Mouse (Mus musculus) left cerebral cortex, adult 2 months (tissue): ENCODE data around the gene Samd14. TPM values are rescaled to one million over a fixed set of nuclear protein-coding genes. Genes with fewer than 3 reads are reported as not detected.
A peak's percentile ranks its signal among the peaks of the same experiment; 100 is the strongest.

ENCODE experiments used
- DNase-seq, 2 experiments: peaks; one replicate each; pipeline ENCODE4 v3.0.0; 2021 to 2022; ENCODE audit warnings: low spot score in 2 of 2, mixed read lengths in 1 of 2; ENCODE audit errors: extremely low spot score in 1 of 2
- H3K27ac ChIP-seq: fragments of 200-600 bp; 2 replicates; pipeline ENCODE4 v1.8.1; 2022
- H3K4me3 ChIP-seq: fragments of 200-600 bp; 2 replicates; pipeline ENCODE4 v1.8.1; 2022
- CTCF ChIP-seq: fragments of 200-600 bp; IDR thresholded peaks from 2 replicates; pipeline ENCODE4 v1.8.1; 2022; ENCODE audit warnings: antibody characterized with exemption, mild to moderate bottlenecking, moderate library complexity
- intact Hi-C: fragments of 180-260 bp; cut with DNase I; formaldehyde crosslinking; loops from one replicate; pipeline ENCODE4 v1.15.1; 2025
- total RNA-seq, 2 experiments: library from RNA; stranded (reverse); gene quantifications; 2 replicates each; pipeline ENCODE4 v1.2.3; 2021

The Samd14 gene
- total RNA-seq, 2 experiments from 2014 or later, result 25.1 to 30.1 TPM

DNA sequence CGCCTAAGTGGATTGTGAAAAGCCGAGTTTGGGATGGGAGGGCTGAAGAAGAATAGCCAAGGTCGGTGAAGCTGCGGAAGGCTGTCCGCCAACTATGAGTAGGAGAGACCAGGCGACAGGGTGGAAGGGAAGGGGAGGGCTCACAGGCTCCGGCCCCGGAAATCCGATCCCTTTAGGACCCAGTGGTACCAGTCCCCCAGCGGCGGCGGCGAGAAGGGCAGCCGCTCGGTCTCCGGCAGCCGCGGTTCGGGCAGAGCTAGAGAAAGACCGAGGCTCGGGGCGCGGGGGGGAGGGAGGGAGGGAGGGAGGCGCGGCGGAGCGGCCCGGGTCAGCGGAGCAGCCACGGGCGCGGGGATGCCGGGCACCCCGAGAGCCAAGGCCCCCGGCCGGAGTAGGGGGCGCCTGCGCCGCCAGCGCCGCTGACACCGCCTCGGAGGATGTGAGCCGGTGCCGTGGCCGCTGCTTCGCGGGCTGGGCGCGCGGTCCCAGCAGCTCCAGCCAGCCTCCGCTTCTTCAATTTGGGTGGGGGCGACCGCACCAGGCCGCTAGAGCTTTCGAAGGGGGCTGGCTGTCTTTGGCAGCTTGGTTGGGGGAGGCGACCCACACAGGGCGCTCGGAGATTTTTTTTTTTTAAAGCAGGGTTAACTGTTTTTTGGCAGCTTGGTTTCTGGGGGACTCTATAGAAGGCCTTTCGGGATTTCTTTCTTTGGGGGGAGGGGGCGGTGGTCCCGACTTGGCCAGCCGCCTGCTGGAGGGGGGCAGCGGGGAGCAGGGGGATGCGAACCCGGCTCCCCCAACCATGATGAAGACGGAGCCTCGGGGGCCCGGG is 18.7 kb upstream of the Samd14 start, which contains the start of gene Ppp1r9b:
TSS of gene Ppp1r9b (plus strand) at position 287 of the 829 bp plus-strand sequence.
- DNase-seq, result peak; percentile 93 to 94

DNA sequence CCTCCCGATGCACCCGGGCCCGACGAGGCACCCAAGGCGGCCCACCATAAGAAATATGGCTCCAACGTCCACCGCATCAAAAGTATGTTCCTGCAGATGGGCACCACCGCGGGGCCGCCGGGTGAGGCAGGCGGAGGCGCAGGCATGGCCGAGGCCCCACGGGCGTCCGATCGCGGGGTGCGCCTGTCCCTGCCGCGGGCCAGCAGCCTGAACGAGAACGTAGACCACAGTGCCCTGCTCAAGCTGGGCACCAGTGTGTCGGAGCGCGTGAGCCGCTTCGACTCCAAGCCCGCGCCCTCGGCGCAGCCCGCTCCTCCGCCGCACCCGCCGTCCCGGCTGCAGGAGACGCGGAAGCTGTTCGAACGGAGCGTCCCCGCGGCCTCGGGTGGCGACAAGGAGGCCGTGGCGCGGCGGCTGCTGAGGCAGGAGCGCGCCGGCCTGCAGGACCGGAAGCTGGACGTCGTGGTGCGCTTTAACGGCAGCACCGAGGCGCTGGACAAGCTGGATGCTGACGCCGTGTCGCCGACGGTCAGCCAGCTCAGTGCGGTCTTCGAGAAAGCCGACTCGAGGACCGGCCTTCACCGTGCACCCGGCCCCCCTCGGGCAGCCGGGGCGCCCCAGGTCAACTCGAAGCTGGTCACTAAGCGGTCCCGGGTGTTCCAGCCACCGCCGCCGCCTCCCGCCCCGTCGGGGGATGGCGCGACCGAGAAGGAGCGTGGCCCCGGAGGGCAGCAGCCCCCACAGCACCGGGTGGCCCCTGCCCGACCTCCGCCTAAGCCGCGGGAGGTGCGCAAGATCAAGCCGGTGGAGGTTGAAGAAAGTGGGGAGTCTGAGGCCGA is 17.8 kb upstream of the Samd14 start:
- peak overlapping the region; percentile 98 for H3K27ac ChIP-seq
- intact Hi-C loops, result loop anchor here (2.0 to 10.0 kb wide), 2 partner anchors 49 to 667 kb away; partner anchors contain the start of genes Ankrd40, Luc7l3 and Pdk2
- H3K4me3 ChIP-seq, result peak overlapping the region; percentile 71
- DNase-seq, result peak in 1 of 2 experiments; percentile 57
- TF ChIP-seq CTCF, result no peak

More for the DNA sequence above, 18.7 kb upstream of the Samd14 start, which contains the start of gene Ppp1r9b:
- TF ChIP-seq CTCF, result peak; percentile 72
- Histone ChIP-seq H3K4me3 (peak within 1 kb of the TSS; percentile 71), H3K27ac (peak within 1 kb of the TSS; percentile 98)
- intact Hi-C loops, result loop anchor here (2.0 to 10.0 kb wide), 2 partner anchors 50 to 666 kb away; partner anchors contain the start of genes Ankrd40, Luc7l3 and Pdk2

DNA sequence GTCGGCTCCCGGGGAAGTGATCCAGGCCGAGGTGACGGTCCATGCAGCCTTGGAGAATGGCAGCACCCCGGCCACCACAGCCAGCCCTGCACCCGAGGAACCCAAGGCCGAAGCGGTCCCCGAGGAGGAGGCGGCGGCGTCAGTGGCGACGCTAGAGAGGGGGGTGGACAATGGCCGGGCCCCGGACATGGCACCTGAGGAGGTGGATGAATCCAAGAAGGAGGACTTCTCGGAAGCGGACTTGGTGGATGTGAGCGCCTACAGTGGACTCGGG is 17.3 kb upstream of the Samd14 start:
- Histone ChIP-seq H3K27ac (peak overlapping the region; percentile 98), H3K4me3 (peak overlapping the region; percentile 71)
- intact Hi-C loops, result loop anchor here (10.0 kb wide), 1 partner anchor 668 kb away; the partner anchor contains the start of genes Ankrd40 and Luc7l3
- DNase-seq, result no peak
- TF ChIP-seq CTCF, result no peak

DNA sequence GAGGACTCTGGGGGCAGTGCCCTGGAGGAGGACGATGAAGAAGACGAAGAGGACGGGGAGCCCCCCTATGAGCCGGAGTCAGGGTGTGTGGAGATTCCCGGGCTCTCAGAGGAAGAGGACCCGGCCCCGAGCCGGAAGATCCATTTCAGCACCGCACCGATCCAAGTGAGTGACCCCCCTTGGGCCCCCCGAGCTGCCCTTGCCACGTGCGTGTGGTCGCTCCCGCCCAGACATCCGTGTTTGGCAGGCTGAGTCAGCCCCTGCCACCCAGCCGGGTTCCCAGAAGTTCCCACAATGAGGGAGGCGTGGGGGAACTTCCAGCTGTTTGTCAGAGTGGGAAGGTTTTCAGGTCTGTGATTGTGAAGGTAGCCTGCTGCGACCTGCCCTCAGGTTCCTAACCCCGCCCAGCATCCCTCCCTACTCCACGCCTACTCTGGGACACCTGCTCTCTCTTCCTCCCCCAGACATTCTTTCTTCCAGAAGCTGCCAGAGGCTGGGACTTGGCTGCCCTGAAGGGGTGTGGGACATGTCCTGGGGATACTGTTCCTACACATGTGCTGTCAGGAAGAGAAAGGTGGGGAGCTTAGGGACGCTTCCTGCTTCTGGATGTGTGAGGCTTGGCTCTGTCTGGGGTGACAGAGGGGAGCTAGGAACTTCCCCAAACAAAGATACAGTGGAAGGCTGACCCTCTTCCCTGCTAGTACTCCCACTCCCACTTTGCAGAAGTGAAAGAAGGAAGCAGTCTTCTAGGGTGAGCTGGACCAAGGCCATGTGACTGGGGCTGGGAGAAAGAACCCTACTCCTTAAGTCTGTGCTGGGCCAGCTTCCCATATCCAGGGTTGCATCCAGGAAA is 16.7 kb upstream of the Samd14 start:
- no peak for TF ChIP-seq CTCF
- H3K27ac ChIP-seq, result peak overlapping the region; percentile 98
- peak overlapping the region; percentile 71 for H3K4me3 ChIP-seq
- intact Hi-C loops, result loop anchor here (10.0 kb wide), 1 partner anchor 668 kb away; the partner anchor contains the start of genes Ankrd40 and Luc7l3
- DNase-seq, result peak; percentile 50 to 61

DNA sequence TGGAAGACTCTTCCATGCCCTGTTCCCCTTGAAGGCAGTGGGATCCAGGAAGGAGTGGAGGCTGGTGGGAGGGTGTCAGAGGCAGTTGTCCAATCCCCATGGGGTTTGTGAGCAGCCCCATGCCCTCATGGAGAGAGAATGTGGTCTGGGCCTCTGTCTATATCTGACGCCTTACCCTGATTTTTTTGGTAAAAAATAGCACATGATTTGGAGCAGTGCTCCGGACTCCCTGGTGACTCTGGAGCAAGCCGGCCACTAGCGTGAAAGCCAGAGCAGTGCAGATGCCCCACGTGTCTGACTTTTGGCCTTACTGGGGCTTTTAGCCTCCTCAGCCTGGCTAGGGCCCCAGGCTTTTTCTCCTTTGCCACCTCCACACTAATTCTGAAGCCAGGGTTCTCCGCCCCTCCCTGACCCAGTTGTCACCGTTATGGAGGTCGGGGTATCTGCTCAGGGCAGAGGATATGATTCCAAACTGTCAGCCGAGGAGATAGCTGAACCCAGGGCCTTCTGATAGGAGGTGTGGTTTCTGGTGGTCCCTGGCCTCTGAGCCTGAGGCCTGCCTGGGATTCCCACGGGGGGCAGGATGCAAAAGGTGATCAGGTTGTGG is 15.4 kb upstream of the Samd14 start:
- intact Hi-C loops, result loop anchor here (10.0 kb wide), 1 partner anchor 670 kb away; the partner anchor contains the start of genes Ankrd40 and Luc7l3
- TF ChIP-seq CTCF, result no peak
- peak overlapping the region; percentile 71 for H3K4me3 ChIP-seq

DNA sequence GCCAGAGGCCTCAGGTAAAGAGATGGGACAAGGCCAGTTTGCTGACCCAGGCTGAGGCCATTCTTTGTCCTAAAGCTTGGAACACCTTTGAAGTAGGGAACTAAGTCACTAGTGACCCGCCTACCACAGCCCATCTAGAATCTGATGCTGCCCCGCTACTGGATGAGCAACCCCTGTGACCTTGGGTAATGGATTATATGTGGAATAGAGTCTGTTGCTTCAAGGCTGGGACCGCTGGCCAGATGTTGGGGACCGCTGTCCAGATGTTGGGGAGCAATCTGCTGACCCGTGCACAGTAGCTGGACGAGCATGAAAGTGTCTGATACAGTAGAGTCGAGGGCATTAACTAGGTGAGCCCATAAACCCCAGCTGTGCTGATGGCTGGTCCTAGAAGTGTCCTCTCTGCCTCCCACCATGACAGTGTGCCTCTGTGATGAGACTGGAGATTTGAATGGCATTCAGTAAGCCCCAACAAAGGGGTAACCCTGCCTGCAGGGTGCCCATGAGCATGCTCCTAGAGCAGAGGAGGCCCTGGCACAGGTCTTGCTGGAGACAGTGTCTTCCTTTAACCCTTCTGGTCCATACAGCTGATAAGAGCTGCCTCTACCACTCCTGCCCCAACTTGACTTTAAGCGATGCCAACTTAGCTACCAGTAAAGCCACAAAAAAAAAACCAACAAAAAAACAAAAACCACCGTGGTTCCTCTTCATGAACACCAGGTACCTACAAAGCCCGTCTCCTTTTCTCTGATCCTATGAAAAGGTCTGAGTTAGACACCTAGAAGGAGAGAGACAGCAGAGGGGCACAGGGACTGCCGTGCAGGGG is 14.5 kb upstream of the Samd14 start:
- intact Hi-C loops, result loop anchor here (10.0 kb wide), 1 partner anchor 670 kb away; the partner anchor contains the start of genes Ankrd40 and Luc7l3
- Histone ChIP-seq H3K27ac (no peak overlapping the region), H3K4me3 (peak overlapping the region; percentile 71)
- no peak for DNase-seq
- TF ChIP-seq CTCF, result no peak

More for the DNA sequence above, 15.4 kb upstream of the Samd14 start:
- DNase-seq, result no peak
- peak overlapping the region; percentile 98 for H3K27ac ChIP-seq

DNA sequence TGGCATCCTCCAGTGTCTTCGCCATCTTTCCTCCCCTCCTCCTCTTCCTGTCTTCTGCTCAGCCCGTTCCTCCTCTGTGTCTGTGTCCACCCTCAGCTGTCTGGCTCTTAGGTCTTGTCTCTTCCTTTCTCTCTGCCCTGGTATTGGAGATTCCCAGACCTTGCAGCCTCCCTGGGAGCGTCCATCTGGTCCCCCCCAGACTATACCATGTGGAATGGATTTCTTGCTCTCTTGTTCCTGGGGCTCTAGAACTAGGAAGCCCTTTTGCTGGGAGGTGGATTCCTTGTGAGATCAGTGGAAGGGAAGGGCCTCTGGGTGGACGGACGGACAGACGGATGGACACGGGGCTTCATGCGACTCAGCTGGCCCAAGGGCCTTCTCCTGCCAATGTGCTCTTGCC is 13.6 kb upstream of the Samd14 start:
- no peak for DNase-seq
- H3K27ac ChIP-seq, result no peak overlapping the region

DNA sequence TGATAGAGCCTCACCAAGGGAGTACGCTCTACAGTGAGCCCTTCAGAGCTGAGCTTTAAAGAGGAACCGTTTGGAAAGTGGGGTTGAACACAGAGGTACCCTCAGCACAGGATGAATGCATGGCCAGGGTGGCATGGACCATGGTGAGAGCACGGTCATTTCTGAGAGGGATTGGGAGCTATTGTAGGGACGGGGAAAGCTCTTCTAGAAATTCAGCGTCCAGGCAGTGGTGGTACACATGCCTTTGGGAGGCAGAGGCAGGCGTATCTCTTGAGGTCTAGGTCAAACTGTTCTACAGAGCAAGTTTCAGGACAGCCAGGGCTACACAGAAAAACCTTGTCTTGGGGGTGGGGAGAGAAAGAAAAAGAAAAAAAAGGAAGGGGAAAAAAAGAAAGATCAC is 12.7 kb upstream of the Samd14 start:
- no peak for DNase-seq

More for the DNA sequence above, 13.6 kb upstream of the Samd14 start:
- no peak overlapping the region for H3K4me3 ChIP-seq
- intact Hi-C loops, result loop anchor here (10.0 kb wide), 1 partner anchor 671 kb away; the partner anchor contains the start of genes Ankrd40 and Luc7l3
- TF ChIP-seq CTCF, result no peak

DNA sequence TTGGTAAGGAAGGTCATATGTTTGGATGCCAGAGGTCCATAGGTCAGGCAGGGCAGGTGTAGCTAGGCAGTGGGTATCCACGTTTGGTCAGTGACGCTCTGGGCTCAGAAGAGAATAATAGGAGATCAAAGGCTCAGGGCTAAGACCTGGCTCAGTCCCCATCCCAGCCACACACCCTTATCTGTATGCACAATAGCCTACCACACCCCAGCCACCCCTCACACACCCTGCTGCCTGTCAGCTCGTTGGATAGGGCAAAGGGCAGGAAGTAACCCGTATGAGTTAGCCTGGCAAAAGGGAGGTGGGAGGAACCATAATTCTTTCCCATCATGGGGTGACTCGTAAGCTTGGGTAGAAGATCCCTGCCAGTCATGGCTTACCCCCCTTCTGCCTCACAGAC is 12.1 kb upstream of the Samd14 start:
- no peak for DNase-seq
- intact Hi-C loops, result loop anchor here (10.0 kb wide), 1 partner anchor 673 kb away; the partner anchor contains the start of genes Ankrd40 and Luc7l3
- no peak overlapping the region for H3K4me3 ChIP-seq
- TF ChIP-seq CTCF, result no peak
- H3K27ac ChIP-seq, result peak overlapping the region; percentile 21

More for the DNA sequence above, 12.7 kb upstream of the Samd14 start:
- Histone ChIP-seq H3K27ac (no peak overlapping the region), H3K4me3 (no peak overlapping the region)
- intact Hi-C loops, result loop anchor here (10.0 kb wide), 1 partner anchor 672 kb away; the partner anchor contains the start of genes Ankrd40 and Luc7l3
- no peak for TF ChIP-seq CTCF
